Mouse (Mus musculus): Measurements from ENCODE around the gene Dlgap1. TPM values are rescaled to one million over a fixed set of nuclear protein-coding genes. Genes with fewer than 3 reads are reported as not detected.

Gene Dlgap1
- total RNA-seq, 2 experiments from 2014 or later = 0.40 to 0.53 TPM

Small RNAs within 50 kb of the gene (microRNA-seq; reads per million reads assigned to microRNA genes)
- gene Mir1195 = 0 reads per million in 2 experiments

Measured in heart, postnatal 10 days (tissue).